Mouse (Mus musculus) myocyte (in vitro differentiated cells): Measurements from ENCODE around the gene Dock7.

Source experiments
- CEBPB ChIP-seq: IDR thresholded peaks from 2 replicates; pipeline ENCODE4 v1.6.1; 2011; ENCODE audit warnings: mild to moderate bottlenecking, moderate library complexity; ENCODE audit not compliant: poor library complexity, insufficient read depth, severe bottlenecking
- E2F4 ChIP-seq: IDR thresholded peaks from one replicate; pipeline ENCODE4 v1.6.1; 2011; ENCODE audit warnings: mild to moderate bottlenecking, control low read depth, moderate library complexity; ENCODE audit not compliant: insufficient read depth
- MYOD1 ChIP-seq, 3 experiments: IDR thresholded peaks; one replicate each; pipeline ENCODE4 v1.6.1; 2011; ENCODE audit warnings: control low read depth in 2 of 3, low read depth in 2 of 3, mild to moderate bottlenecking in 2 of 3, moderate library complexity in 1 of 3; ENCODE audit not compliant: insufficient read length in 2 of 3, control insufficient read depth in 1 of 3
- MYOG ChIP-seq, 3 experiments: IDR thresholded peaks; one replicate each; pipeline ENCODE4 v1.6.1; 2011; ENCODE audit warnings: control low read depth in 2 of 3, low read depth in 2 of 3, mild to moderate bottlenecking in 2 of 3; ENCODE audit not compliant: insufficient read length in 2 of 3, control insufficient read depth in 1 of 3, insufficient read depth in 1 of 3
- POLR2A ChIP-seq: IDR thresholded peaks from one replicate; pipeline ENCODE4 v1.6.1; 2011; ENCODE audit warnings: low read depth, mild to moderate bottlenecking, control low read depth, moderate library complexity; ENCODE audit not compliant: insufficient read length
- POLR2AphosphoS2 ChIP-seq: IDR thresholded peaks from one replicate; pipeline ENCODE4 v1.6.1; 2011; ENCODE audit warnings: low read depth, control low read depth; ENCODE audit not compliant: insufficient read length
- SRF ChIP-seq: IDR thresholded peaks from one replicate; pipeline ENCODE4 v1.6.1; 2011; ENCODE audit warnings: low read depth; ENCODE audit not compliant: control insufficient read depth, insufficient read length
- TCF12 ChIP-seq: IDR thresholded peaks from one replicate; pipeline ENCODE4 v1.6.1; 2011; ENCODE audit warnings: mild to moderate bottlenecking, control low read depth; ENCODE audit not compliant: poor library complexity, insufficient read depth, severe bottlenecking
- USF1 ChIP-seq: IDR thresholded peaks from one replicate; pipeline ENCODE4 v1.6.1; 2011; ENCODE audit warnings: low read depth, mild to moderate bottlenecking, control low read depth, moderate library complexity

DNA sequence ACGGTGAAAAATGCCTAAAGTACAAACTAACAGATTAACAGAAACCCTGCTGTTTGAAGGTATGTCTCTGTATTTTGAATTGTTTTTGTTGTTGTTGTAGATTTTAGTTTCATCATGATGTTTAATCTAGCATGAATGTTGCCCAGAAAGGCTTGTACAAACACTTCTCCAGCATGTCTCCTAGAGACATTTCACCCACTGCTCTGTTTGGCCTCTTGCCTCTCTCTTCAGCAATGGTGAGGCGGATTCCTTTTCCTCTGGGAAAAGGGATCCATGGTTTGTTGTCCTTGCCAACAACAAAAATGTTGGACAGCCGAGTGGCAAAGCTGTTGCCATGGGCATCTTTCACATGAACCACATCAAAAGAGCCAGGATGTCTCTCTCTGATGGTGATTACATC lies 17.9 kb downstream of the Dock7 start:
- TF ChIP-seq TCF12, result no peak
- no peak for TF ChIP-seq POLR2AphosphoS2
- no peak for TF ChIP-seq POLR2A
- no peak for TF ChIP-seq USF1
- no peak for TF ChIP-seq CEBPB
- no peak for TF ChIP-seq E2F4
- no peak for TF ChIP-seq MYOD1 (IDR thresholded peaks at IDR 0.05; ENCODE audit: control insufficient read depth in 1 of 3, insufficient read length in 2 of 3, low read depth in 2 of 3)
- TF ChIP-seq MYOG (IDR thresholded peaks at IDR 0.05; ENCODE audit: control insufficient read depth in 1 of 3, insufficient read depth in 1 of 3, insufficient read length in 2 of 3, low read depth in 2 of 3), result no peak
- TF ChIP-seq SRF, result no peak
